ENCODE assay signal across 9 mouse cellular contexts in genomic region chr7:98120325-98120724, GRCm38 (mm10). TPM values are rescaled to one million over a fixed set of nuclear protein-coding genes. Genes with fewer than 3 reads are reported as not detected.
DNase-seq lines count a peak whose midpoint lies in the region; ATAC-seq lines count a peak whose summit lies in the region.
"Had no signal": no experiment of that assay in that cellular context is flagged by ENCODE, and none has a peak within 500 bp of the region (broad histone marks: within the 10 kb centered on the region; RNA-seq: fewer than 3 reads in every experiment).

No protein-coding gene starts in this region.

- ATAC-seq in forebrain, embryonic 16.5 days = peak; percentile 79
- ATAC-seq in hindbrain, embryonic 13.5 days (ENCODE audit: low FRiP score) = peak; percentile 80

- H3K4me3 ChIP-seq in forebrain, embryonic 16.5 days (replicated peaks; ENCODE audit: low read length) = peak overlapping the region; percentile 21
- H3K4me3 ChIP-seq in hindbrain, embryonic 13.5 days = peak overlapping the region; percentile 25
- H3K4me3 ChIP-seq: myocyte had no signal

- no peak overlapping the region for H3K27ac ChIP-seq in forebrain, embryonic 16.5 days (ENCODE audit: low read length)
- H3K27ac ChIP-seq in hindbrain, embryonic 13.5 days = no peak overlapping the region

- H3K4me2 ChIP-seq in forebrain, embryonic 16.5 days (ENCODE audit: low read length) = peak overlapping the region; percentile 50
- peak overlapping the region; percentile 56 for H3K4me2 ChIP-seq in hindbrain, embryonic 13.5 days

- 3% methylated on average over 7 of the region's 7 CpGs for WGBS in forebrain, embryonic 16.5 days
- 12% methylated on average over 7 of the region's 7 CpGs for WGBS in hindbrain, embryonic 13.5 days

- H3K9me3 ChIP-seq in forebrain, embryonic 16.5 days (ENCODE audit: control insufficient read depth, low read length) = no peaks in the 10 kb centered on the region
- H3K9me3 ChIP-seq in hindbrain, embryonic 13.5 days = no peaks in the 10 kb centered on the region

- H3K4me1 ChIP-seq in forebrain, embryonic 16.5 days (replicated peaks; ENCODE audit: control insufficient read depth, insufficient read depth, low read length) = peaks cover 9% of the 10 kb centered on the region; the same call in 1 of the 2 replicates
- H3K4me1 ChIP-seq in hindbrain, embryonic 13.5 days (replicated peaks) = peaks cover 17% of the 10 kb centered on the region

- no peaks in the 10 kb centered on the region for H3K27me3 ChIP-seq in forebrain, embryonic 16.5 days (replicated peaks; ENCODE audit: control insufficient read depth, insufficient read depth, low read length)
- H3K27me3 ChIP-seq in hindbrain, embryonic 13.5 days = 0 out of 2 replicates have a peak, but pooled peaks cover 5% of the 10 kb centered on the region

- peak; percentile 56 for DNase-seq in Muller cell, postnatal 12 days (ENCODE audit: inconsistent ontology term)
- peak; percentile 74 to 88 for DNase-seq in cerebellum, adult 18-20 months
- DNase-seq in layer of hippocampus, postnatal 10 days (ENCODE audit: low spot score in 2 of 2) = peak; percentile 81 to 83
- peak; percentile 65 for DNase-seq in lung, postnatal 25 days (ENCODE audit: low spot score)
- DNase-seq in right cerebral cortex, adult 18-20 months = peak; percentile 70
- peak; percentile 60 to 62 for DNase-seq in urinary bladder, postnatal 36 days (ENCODE audit: low spot score in 2 of 2)

- H3K9ac ChIP-seq in forebrain, embryonic 16.5 days (replicated peaks; ENCODE audit: low read depth, low read length) = peak overlapping the region; percentile 23
- peak overlapping the region; percentile 43 for H3K9ac ChIP-seq in hindbrain, embryonic 13.5 days

- no peaks in the 10 kb centered on the region for H3K36me3 ChIP-seq in forebrain, embryonic 16.5 days (ENCODE audit: control insufficient read depth, insufficient read depth)
- H3K36me3 ChIP-seq in hindbrain, embryonic 13.5 days = peaks cover 15% of the 10 kb centered on the region

RNA-seq across cellular contexts. Expression of gene Myo7a, which starts 1.0 kb away (rescaled TPM):
- 17.9 and 18.1 TPM in 2 replicates for polyA plus RNA-seq in forebrain, embryonic 16.5 days (2015; fragmentation: Nextera tagmentation; extraction: Ambion mirVana)
- 17.3 and 18.4 TPM in 2 replicates for polyA plus RNA-seq in hindbrain, embryonic 13.5 days (2015; fragmentation: Nextera tagmentation; extraction: Ambion mirVana)
- 10 to 100 TPM; 15.1 to 17.0 TPM for total RNA-seq in layer of hippocampus, postnatal 10 days (2021)

RNA-seq across cellular contexts. Expression of gene Omp, which starts 25.0 kb away (rescaled TPM):
- polyA plus RNA-seq in forebrain, embryonic 16.5 days (2015; fragmentation: Nextera tagmentation; extraction: Ambion mirVana) = 0.66 and 0.84 TPM in 2 replicates
- polyA plus RNA-seq in hindbrain, embryonic 13.5 days (2015; fragmentation: Nextera tagmentation; extraction: Ambion mirVana) = 0.30 and 0.49 TPM in 2 replicates
- total RNA-seq in layer of hippocampus, postnatal 10 days (2021) = 1 to 10 TPM; 1.5 to 1.8 TPM

RNA-seq across cellular contexts. Expression of gene Capn5, which starts 57.7 kb away (rescaled TPM):
- 17.5 and 18.7 TPM in 2 replicates for polyA plus RNA-seq in forebrain, embryonic 16.5 days (2015; fragmentation: Nextera tagmentation; extraction: Ambion mirVana)
- polyA plus RNA-seq in hindbrain, embryonic 13.5 days (2015; fragmentation: Nextera tagmentation; extraction: Ambion mirVana) = 15.3 and 16.3 TPM in 2 replicates
- 10 to 100 TPM; 55.9 to 61.7 TPM for total RNA-seq in layer of hippocampus, postnatal 10 days (2021)
